Mouse (Mus musculus): ENCODE results near the gene Slc24a2. TPM values are rescaled to one million over a fixed set of nuclear protein-coding genes. Genes with fewer than 3 reads are reported as not detected.

Slc24a2 gene
- total and polyA plus RNA-seq, 2 experiments from 2014 or later = 2.4 to 10.0 TPM

- Histone ChIP-seq H3K27me3 (ENCODE audit: insufficient read depth, low read length) (no peaks in the 10 kb centered on the region), H3K4me3 (ENCODE audit: low read depth, low read length) (no peak overlapping the region), H3K36me3 (ENCODE audit: insufficient read depth) (no peaks in the 10 kb centered on the region), H3K9ac (no peak overlapping the region), H3K4me1 (ENCODE audit: insufficient read depth) (no peaks in the 10 kb centered on the region), H3K4me2 (ENCODE audit: low read depth) (no peak overlapping the region), H3K27ac (ENCODE audit: low read depth, low read length) (no peak overlapping the region), H3K9me3 (ENCODE audit: low read length) (no peaks in the 10 kb centered on the region)
- DNase-seq (no peak), ATAC-seq (no peak)
- TF ChIP-seq CTCF (IDR thresholded peaks at IDR 0.05; ENCODE audit: low read depth) = no peak
- 48% methylated on average over 3 of the region's 3 CpGs for WGBS
These were observed 162.2 kb downstream of the Slc24a2 start for GRCm38 (mm10) chr4:87068121-87068520.

GRCm38 (mm10) chr4:87065227-87065626, 165.1 kb downstream of the Slc24a2 start:
- Histone ChIP-seq H3K9me3 (ENCODE audit: low read length) (no peaks in the 10 kb centered on the region), H3K4me1 (ENCODE audit: insufficient read depth) (no peaks in the 10 kb centered on the region), H3K9ac (no peak overlapping the region), H3K27me3 (ENCODE audit: insufficient read depth, low read length) (no peaks in the 10 kb centered on the region), H3K36me3 (ENCODE audit: insufficient read depth) (no peaks in the 10 kb centered on the region), H3K27ac (ENCODE audit: low read depth, low read length) (no peak overlapping the region), H3K4me2 (ENCODE audit: low read depth) (no peak overlapping the region), H3K4me3 (ENCODE audit: low read depth, low read length) (no peak overlapping the region)
- TF ChIP-seq CTCF (IDR thresholded peaks at IDR 0.05; ENCODE audit: low read depth) = no peak
- 79% methylated on average over 5 of the region's 5 CpGs for WGBS
- DNase-seq (no peak), ATAC-seq (no peak)

- WGBS = 46% methylated on average over 2 of the region's 2 CpGs
- TF ChIP-seq CTCF (IDR thresholded peaks at IDR 0.05; ENCODE audit: low read depth) = no peak
- H3K36me3 ChIP-seq (ENCODE audit: insufficient read depth) = no peaks in the 10 kb centered on the region
- H3K4me2 ChIP-seq (ENCODE audit: low read depth) = no peak overlapping the region
- no peaks in the 10 kb centered on the region for H3K9me3 ChIP-seq (ENCODE audit: low read length)
- DNase-seq (peak; percentile 28), ATAC-seq (peak; percentile 32; the same call in 1 of the 2 replicates)
- H3K4me1 ChIP-seq (ENCODE audit: insufficient read depth) = no peaks in the 10 kb centered on the region
- no peak overlapping the region for H3K27ac ChIP-seq (ENCODE audit: low read depth, low read length)
- no peaks in the 10 kb centered on the region for H3K27me3 ChIP-seq (ENCODE audit: insufficient read depth, low read length)
- no peak overlapping the region for H3K4me3 ChIP-seq (ENCODE audit: low read depth, low read length)
- no peak overlapping the region for H3K9ac ChIP-seq
These were observed 165.7 kb downstream of the Slc24a2 start for GRCm38 (mm10) chr4:87064561-87064960.

- Histone ChIP-seq H3K9ac (no peak overlapping the region), H3K27me3 (ENCODE audit: insufficient read depth, low read length) (no peaks in the 10 kb centered on the region), H3K36me3 (ENCODE audit: insufficient read depth) (no peaks in the 10 kb centered on the region), H3K9me3 (ENCODE audit: low read length) (no peaks in the 10 kb centered on the region), H3K4me3 (ENCODE audit: low read depth, low read length) (no peak overlapping the region), H3K27ac (ENCODE audit: low read depth, low read length) (no peak overlapping the region), H3K4me1 (ENCODE audit: insufficient read depth) (no peaks in the 10 kb centered on the region), H3K4me2 (ENCODE audit: low read depth) (no peak overlapping the region)
- DNase-seq (peak; percentile 67), ATAC-seq (peak; percentile 91)
- no peak for TF ChIP-seq CTCF (IDR thresholded peaks at IDR 0.05; ENCODE audit: low read depth)
- 47% methylated on average over 6 of the region's 6 CpGs for WGBS
These were observed 167.5 kb downstream of the Slc24a2 start for GRCm38 (mm10) chr4:87062771-87063253.

- Histone ChIP-seq H3K9me3 (ENCODE audit: low read length) (no peaks in the 10 kb centered on the region), H3K36me3 (ENCODE audit: insufficient read depth) (no peaks in the 10 kb centered on the region), H3K4me2 (ENCODE audit: low read depth) (no peak overlapping the region), H3K9ac (no peak overlapping the region), H3K27ac (ENCODE audit: low read depth, low read length) (no peak overlapping the region), H3K4me3 (ENCODE audit: low read depth, low read length) (no peak overlapping the region), H3K27me3 (ENCODE audit: insufficient read depth, low read length) (no peaks in the 10 kb centered on the region), H3K4me1 (ENCODE audit: insufficient read depth) (no peaks in the 10 kb centered on the region)
- WGBS = 57% methylated on average over 2 of the region's 2 CpGs
- DNase-seq (no peak), ATAC-seq (no peak)
- TF ChIP-seq CTCF (IDR thresholded peaks at IDR 0.05; ENCODE audit: low read depth) = no peak
These were observed 168.6 kb downstream of the Slc24a2 start for GRCm38 (mm10) chr4:87061696-87062095.

- Histone ChIP-seq H3K36me3 (ENCODE audit: insufficient read depth) (no peaks in the 10 kb centered on the region), H3K4me3 (ENCODE audit: low read depth, low read length) (no peak overlapping the region), H3K27me3 (ENCODE audit: insufficient read depth, low read length) (no peaks in the 10 kb centered on the region), H3K27ac (ENCODE audit: low read depth, low read length) (no peak overlapping the region), H3K4me1 (ENCODE audit: insufficient read depth) (no peaks in the 10 kb centered on the region), H3K9me3 (ENCODE audit: low read length) (no peaks in the 10 kb centered on the region), H3K4me2 (ENCODE audit: low read depth) (no peak overlapping the region), H3K9ac (no peak overlapping the region)
- DNase-seq = peak; percentile 31
- no peak for TF ChIP-seq CTCF (IDR thresholded peaks at IDR 0.05; ENCODE audit: low read depth)
- ATAC-seq = peak; percentile 83
- WGBS = 25% methylated on average over 3 of the region's 3 CpGs
These were observed 172.7 kb downstream of the Slc24a2 start for GRCm38 (mm10) chr4:87057572-87057971.

- WGBS = 76% methylated on average over 7 of the region's 7 CpGs
These were observed 174.5 kb downstream of the Slc24a2 start for GRCm38 (mm10) chr4:87055768-87056167.

More at GRCm38 (mm10) chr4:87055768-87056167, 174.5 kb downstream of the Slc24a2 start:
- Histone ChIP-seq H3K4me3 (ENCODE audit: low read depth, low read length) (no peak overlapping the region), H3K27me3 (ENCODE audit: insufficient read depth, low read length) (no peaks in the 10 kb centered on the region), H3K27ac (ENCODE audit: low read depth, low read length) (no peak overlapping the region), H3K9me3 (ENCODE audit: low read length) (no peaks in the 10 kb centered on the region), H3K36me3 (ENCODE audit: insufficient read depth) (no peaks in the 10 kb centered on the region), H3K9ac (no peak overlapping the region), H3K4me2 (ENCODE audit: low read depth) (no peak overlapping the region), H3K4me1 (ENCODE audit: insufficient read depth) (no peaks in the 10 kb centered on the region)
- DNase-seq (no peak), ATAC-seq (no peak; the same call in 1 of the 2 replicates)
- TF ChIP-seq CTCF (IDR thresholded peaks at IDR 0.05; ENCODE audit: low read depth) = no peak
